Mouse (Mus musculus): ENCODE measurements around the gene Gm20388. TPM values are rescaled to one million over a fixed set of nuclear protein-coding genes. Genes with fewer than 3 reads are reported as not detected.

Gm20388 gene
- total RNA-seq, 2 experiments from 2014 or later = 2.2 to 7.6 TPM

DNA sequence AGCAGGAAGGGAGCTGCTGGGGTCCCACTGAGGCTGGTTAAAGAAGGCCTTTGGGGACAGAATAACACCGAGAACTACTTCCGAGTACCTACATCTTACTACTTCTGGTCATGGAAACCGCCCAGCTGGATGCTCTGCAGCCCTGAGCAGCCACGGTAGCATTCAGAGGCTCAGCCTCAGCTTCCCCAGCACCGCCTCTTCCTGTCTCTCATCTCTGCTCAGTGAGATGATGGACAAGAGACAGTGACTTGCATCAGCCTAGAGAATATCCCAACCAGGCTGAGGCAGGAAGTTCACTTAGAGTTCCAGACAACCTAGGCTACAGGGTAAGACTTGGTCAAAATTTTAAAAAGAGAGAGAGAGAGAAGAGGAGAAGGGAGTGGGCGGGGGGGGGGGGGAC is 3876.0 kb downstream of the Gm20388 start:
- no peak for DNase-seq (ENCODE audit: low spot score in 2 of 2)
- H3K4me3 ChIP-seq = no peak overlapping the region
- no peak for TF ChIP-seq CTCF (conservative IDR thresholded peaks at IDR 0.05)
- peak overlapping the region; percentile 90 for H3K27ac ChIP-seq

- DNase-seq (ENCODE audit: low spot score in 2 of 2) = no peak
- Histone ChIP-seq H3K4me3 (no peak overlapping the region), H3K27ac (peak overlapping the region; percentile 90)
- no peak for TF ChIP-seq CTCF (conservative IDR thresholded peaks at IDR 0.05)
Observed at GRCm38 (mm10) chr8:123787254-123787897, 3876.7 kb downstream of the Gm20388 start.

- no peak for TF ChIP-seq CTCF (conservative IDR thresholded peaks at IDR 0.05)
- Histone ChIP-seq H3K4me3 (no peak overlapping the region), H3K27ac (peak overlapping the region; percentile 61; the same call in 1 of the 2 replicates)
- no peak for DNase-seq (ENCODE audit: low spot score in 2 of 2)
Observed at GRCm38 (mm10) chr8:123788416-123789170, 3878.0 kb downstream of the Gm20388 start.

- peak overlapping the region; percentile 61; the same call in 1 of the 2 replicates for H3K27ac ChIP-seq
- no peak overlapping the region for H3K4me3 ChIP-seq
- TF ChIP-seq CTCF (conservative IDR thresholded peaks at IDR 0.05) = no peak
- no peak for DNase-seq (ENCODE audit: low spot score in 2 of 2)
Observed at GRCm38 (mm10) chr8:123789461-123789860, 3878.8 kb downstream of the Gm20388 start.

DNA sequence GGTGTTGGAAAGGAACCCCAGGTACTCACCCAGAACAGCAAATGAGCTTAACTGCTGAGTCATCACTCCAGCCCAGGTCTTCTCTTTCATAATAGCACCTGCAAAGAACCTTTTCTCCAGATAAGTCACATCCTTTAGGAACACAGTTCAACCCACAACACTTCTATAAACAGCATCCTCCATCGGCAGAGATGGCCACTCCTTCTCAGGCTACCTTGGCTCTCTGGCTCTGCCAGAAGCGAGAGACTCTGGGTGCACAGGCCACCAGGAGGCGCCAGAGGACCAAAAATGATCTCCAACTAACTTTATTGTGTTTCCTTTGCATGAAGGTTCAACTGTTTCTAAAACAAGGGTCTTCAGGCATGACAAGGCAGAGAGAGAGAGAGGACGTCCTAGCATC is 3879.3 kb downstream of the Gm20388 start:
- no peak overlapping the region for H3K4me3 ChIP-seq
- H3K27ac ChIP-seq = peak overlapping the region; percentile 61; the same call in 1 of the 2 replicates
- peak; percentile 94 for TF ChIP-seq CTCF (conservative IDR thresholded peaks at IDR 0.05)
- DNase-seq (ENCODE audit: low spot score in 2 of 2) = peak; percentile 81 to 94

- no peak for TF ChIP-seq CTCF (conservative IDR thresholded peaks at IDR 0.05)
- no peak for DNase-seq (ENCODE audit: low spot score in 2 of 2)
- H3K27ac ChIP-seq = no peak overlapping the region
- H3K4me3 ChIP-seq = no peak overlapping the region
Observed at GRCm38 (mm10) chr8:123791101-123791844, 3880.6 kb downstream of the Gm20388 start.

- TF ChIP-seq CTCF (conservative IDR thresholded peaks at IDR 0.05) = no peak
- H3K4me3 ChIP-seq = no peak overlapping the region
- DNase-seq (ENCODE audit: low spot score in 2 of 2) = no peak
- no peak overlapping the region for H3K27ac ChIP-seq
Observed at GRCm38 (mm10) chr8:123791845-123792225, 3881.2 kb downstream of the Gm20388 start.

DNA sequence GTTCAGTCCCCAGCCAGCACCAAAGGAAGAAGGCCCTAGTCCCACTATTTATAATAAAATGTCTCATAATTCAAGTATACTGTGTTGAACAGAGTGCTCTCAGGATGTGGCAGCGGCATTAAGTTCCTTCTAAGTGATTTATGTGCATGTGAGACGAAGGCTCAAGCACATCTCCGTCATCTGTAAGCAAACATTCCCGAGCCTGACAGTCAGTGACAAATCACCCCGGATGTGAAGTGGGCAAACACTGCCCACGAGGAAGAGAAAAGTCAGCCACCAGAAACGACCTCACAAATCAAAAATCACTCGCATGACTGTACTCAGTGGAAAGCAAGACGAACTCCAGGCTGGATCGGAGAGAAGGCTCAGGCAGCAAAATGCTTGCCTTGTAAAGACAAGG is 3883.3 kb downstream of the Gm20388 start:
- Histone ChIP-seq H3K27ac (no peak overlapping the region), H3K4me3 (no peak overlapping the region)
- no peak for TF ChIP-seq CTCF (conservative IDR thresholded peaks at IDR 0.05)
- DNase-seq (ENCODE audit: low spot score in 2 of 2) = no peak

DNA sequence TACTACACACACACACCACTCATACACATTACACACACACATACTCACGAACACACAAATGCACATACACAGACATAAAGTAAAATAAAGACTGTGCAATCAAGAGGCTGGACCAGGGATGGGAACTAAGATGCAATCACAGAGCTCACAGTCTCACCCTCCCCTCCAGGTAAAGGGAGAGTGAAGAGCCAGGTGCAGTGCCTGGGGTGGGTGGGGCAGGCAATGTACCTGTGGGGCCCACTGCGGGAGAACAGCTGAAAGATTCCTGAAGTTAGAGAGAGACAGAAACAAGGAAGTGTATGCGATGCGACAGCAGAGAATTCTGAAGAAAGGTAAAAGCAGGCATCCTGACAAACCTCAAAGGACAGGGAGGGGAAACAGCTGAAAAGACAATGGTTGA is 3884.1 kb downstream of the Gm20388 start:
- no peak for DNase-seq (ENCODE audit: low spot score in 2 of 2)
- H3K4me3 ChIP-seq = no peak overlapping the region
- TF ChIP-seq CTCF (conservative IDR thresholded peaks at IDR 0.05) = no peak

GRCm38 (mm10) chr8:123796758-123797157 is 3886.1 kb downstream of the Gm20388 start:
- no peak overlapping the region for H3K27ac ChIP-seq
- TF ChIP-seq CTCF (conservative IDR thresholded peaks at IDR 0.05) = no peak
- no peak for DNase-seq (ENCODE audit: low spot score in 2 of 2)
- no peak overlapping the region for H3K4me3 ChIP-seq

More for the DNA sequence above, 3884.1 kb downstream of the Gm20388 start:
- H3K27ac ChIP-seq = no peak overlapping the region

GRCm38 (mm10) chr8:123797928-123798327 is 3887.3 kb downstream of the Gm20388 start:
- Histone ChIP-seq H3K4me3 (no peak overlapping the region), H3K27ac (no peak overlapping the region)
- no peak for DNase-seq (ENCODE audit: low spot score in 2 of 2)
- TF ChIP-seq CTCF (conservative IDR thresholded peaks at IDR 0.05) = no peak

- Histone ChIP-seq H3K4me3 (no peak overlapping the region), H3K27ac (no peak overlapping the region)
- DNase-seq (ENCODE audit: low spot score in 2 of 2) = no peak
- no peak for TF ChIP-seq CTCF (conservative IDR thresholded peaks at IDR 0.05)
Observed at GRCm38 (mm10) chr8:123799434-123799833, 3888.8 kb downstream of the Gm20388 start.

DNA sequence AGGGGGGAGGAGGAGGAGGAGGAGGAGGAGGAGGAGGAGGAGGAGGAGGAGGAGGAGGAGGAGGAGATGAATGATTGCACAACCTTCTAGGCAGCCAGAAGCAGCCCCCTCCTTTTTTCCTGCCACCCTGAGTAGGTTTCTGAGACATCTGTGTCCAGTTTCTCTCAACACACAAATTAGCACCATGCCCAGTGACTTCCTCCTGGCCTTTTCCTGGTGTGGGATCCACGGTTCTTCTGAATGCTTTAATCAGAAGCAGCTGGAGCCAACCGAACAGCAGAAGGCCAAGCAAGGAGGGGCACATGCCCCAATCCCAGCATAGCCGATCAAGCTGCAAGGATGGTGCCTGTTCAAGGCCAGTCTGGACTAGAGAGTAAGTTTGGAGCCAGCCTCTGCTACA is 3889.2 kb downstream of the Gm20388 start:
- TF ChIP-seq CTCF (conservative IDR thresholded peaks at IDR 0.05) = no peak
- Histone ChIP-seq H3K4me3 (no peak overlapping the region), H3K27ac (no peak overlapping the region)
- DNase-seq (ENCODE audit: low spot score in 2 of 2) = no peak
